Mouse (Mus musculus) activated CD4-positive, CD25-positive, alpha-beta regulatory T cell (primary cell): ENCODE data around the gene Oaz2. TPM values are rescaled to one million over a fixed set of nuclear protein-coding genes. Genes with fewer than 3 reads are reported as not detected.

Source experiments
- polyA plus RNA-seq, 2 experiments: library from polyadenylated mRNA; unstranded; fragments of 100-300 nt; shearing (Covaris generic); gene quantifications; one replicate each; pipeline ENCODE4 v1.2.1; 2017

Gene Oaz2
- 100 to 1,000 TPM in 1 of 2 experiments, 10 to 100 TPM in 1; 91.4 to 133 TPM for polyA plus RNA-seq

DNA sequence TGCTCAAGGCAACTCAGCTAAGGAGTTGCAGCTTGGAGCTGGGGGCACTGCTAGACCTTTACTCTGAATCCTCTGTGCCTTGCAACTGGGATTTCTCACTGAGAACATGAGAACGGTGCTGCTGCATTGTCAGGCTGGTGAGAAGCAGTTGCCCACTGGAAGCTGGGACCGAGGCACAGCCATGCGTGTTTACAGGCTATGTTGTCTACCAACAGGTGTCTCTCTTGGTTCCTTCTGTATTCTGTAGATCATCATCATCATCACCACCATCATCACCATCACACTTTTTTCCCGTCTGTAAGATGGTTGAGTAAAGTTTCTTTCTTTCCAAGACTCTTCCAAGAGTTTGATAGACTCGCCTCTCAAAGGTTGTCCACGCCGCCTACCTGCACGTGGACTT is at the start of gene Oaz2:
TSS of gene Oaz2 (plus strand) at position 301 of the 400 bp plus-strand sequence.

DNA sequence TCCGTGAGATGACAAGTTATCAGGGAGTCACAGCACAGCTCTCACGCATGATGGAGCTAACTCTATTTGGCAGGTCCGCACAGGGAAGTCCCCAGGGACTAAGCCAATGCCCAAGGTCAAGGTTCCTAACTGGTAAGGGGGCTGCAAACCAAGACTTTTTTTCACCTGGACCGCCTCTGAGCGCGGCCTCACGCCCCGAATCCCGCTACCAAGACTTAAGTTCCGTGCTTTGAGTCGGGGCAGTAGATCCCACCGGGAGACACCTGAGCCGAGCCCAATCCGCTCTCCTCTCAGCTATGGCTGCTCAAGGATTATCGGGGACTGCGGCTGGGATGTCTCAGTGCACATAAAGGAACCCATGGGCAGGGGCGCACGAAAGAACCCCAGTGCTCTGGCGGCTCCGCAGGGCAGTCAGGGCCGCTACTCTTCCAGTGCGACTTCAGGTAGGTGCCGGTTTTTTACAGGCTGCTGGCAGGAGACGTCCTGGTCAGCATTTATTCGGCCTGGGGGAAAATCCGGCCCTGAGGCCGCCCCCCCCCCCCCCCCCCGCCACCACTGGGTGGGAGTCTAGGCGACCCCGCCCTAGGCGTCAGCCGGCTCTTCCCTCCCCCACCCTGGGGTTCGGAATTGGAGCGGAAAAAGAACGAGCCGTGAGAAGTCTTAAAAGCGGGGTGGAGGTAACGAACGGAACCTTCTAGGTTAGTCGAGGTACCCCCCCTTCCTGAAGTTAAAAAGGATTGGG is 38.6 kb upstream of the Oaz2 start, which contains the start of gene Rbpms2:
TSS of gene Rbpms2 (plus strand) at position 624 of the 742 bp plus-strand sequence.

Other genes with a start within 250 kb of the Oaz2 start
- not detected for gene Slc51b, start 245.0 kb upstream of the Oaz2 start, polyA plus RNA-seq
- 10 to 100 TPM; 33.0 to 37.9 TPM for gene Mtfmt, start 232.2 kb upstream of the Oaz2 start, polyA plus RNA-seq
- gene Spg21, start 207.1 kb upstream of the Oaz2 start, polyA plus RNA-seq: 100 to 1,000 TPM; 120 to 122 TPM
- gene Ankdd1a, start 147.8 kb upstream of the Oaz2 start, polyA plus RNA-seq: under 1 TPM in 1 of 2 experiments, not detected in 1; 0.39 TPM
- 10 to 100 TPM; 36.7 to 88.6 TPM for gene Plekho2, start 88.0 kb upstream of the Oaz2 start, polyA plus RNA-seq
- 1 to 10 TPM; 1.1 to 1.9 TPM for gene Pif1, start 80.8 kb upstream of the Oaz2 start, polyA plus RNA-seq
- gene Rbpms2, start 38.4 kb upstream of the Oaz2 start, polyA plus RNA-seq: 1 to 10 TPM in 1 of 2 experiments, under 1 TPM in 1; 0.44 to 5.3 TPM
- gene Zfp609, start 159.6 kb downstream of the Oaz2 start, polyA plus RNA-seq: 1 to 10 TPM; 3.4 to 5.0 TPM
- gene Pclaf, start 222.2 kb downstream of the Oaz2 start, polyA plus RNA-seq: 10 to 100 TPM; 30.4 to 48.5 TPM
- 10 to 100 TPM; 31.2 to 56.7 TPM for gene Trip4, start 240.8 kb downstream of the Oaz2 start, polyA plus RNA-seq
- 10 to 100 TPM; 31.0 to 37.3 TPM for gene Csnk1g1, start 240.9 kb downstream of the Oaz2 start, polyA plus RNA-seq